Mouse (Mus musculus) E14TG2a.4 (cell line): Measurements from ENCODE around the gene Pik3cd.

ENCODE experiments used
- H3K27me3 ChIP-seq: 2 replicates; pipeline ENCODE4 v1.6.1; 2014; ENCODE audit warnings: low read length, control low read depth; ENCODE audit not compliant: insufficient read depth
- H3K36me3 ChIP-seq: 2 replicates; pipeline ENCODE4 v1.6.1; 2014; ENCODE audit warnings: low read length, control low read depth; ENCODE audit not compliant: insufficient read depth
- H3K4me1 ChIP-seq: replicated peaks from 2 replicates; pipeline ENCODE4 v1.6.1; 2014; ENCODE audit warnings: low read depth, low read length, control low read depth
- H3K4me3 ChIP-seq: replicated peaks from 2 replicates; pipeline ENCODE4 v1.5.1; 2014; ENCODE audit warnings: mild to moderate bottlenecking, low read length
- H3K9me3 ChIP-seq: 2 replicates; pipeline ENCODE4 v1.6.1; 2014; ENCODE audit warnings: low read length, control low read depth
- CTCF ChIP-seq: conservative IDR thresholded peaks from 2 replicates; pipeline ENCODE4 v1.5.1; 2014; ENCODE audit warnings: low read length
- NANOG ChIP-seq: IDR thresholded peaks from 2 replicates; pipeline ENCODE4 v1.6.1; 2014; ENCODE audit warnings: borderline replicate concordance, low read length, mixed read lengths
- POU5F1 ChIP-seq: IDR thresholded peaks from 2 replicates; pipeline ENCODE4 v1.6.1; 2014; ENCODE audit warnings: low read length, borderline replicate concordance

Gene Pik3cd

DNA sequence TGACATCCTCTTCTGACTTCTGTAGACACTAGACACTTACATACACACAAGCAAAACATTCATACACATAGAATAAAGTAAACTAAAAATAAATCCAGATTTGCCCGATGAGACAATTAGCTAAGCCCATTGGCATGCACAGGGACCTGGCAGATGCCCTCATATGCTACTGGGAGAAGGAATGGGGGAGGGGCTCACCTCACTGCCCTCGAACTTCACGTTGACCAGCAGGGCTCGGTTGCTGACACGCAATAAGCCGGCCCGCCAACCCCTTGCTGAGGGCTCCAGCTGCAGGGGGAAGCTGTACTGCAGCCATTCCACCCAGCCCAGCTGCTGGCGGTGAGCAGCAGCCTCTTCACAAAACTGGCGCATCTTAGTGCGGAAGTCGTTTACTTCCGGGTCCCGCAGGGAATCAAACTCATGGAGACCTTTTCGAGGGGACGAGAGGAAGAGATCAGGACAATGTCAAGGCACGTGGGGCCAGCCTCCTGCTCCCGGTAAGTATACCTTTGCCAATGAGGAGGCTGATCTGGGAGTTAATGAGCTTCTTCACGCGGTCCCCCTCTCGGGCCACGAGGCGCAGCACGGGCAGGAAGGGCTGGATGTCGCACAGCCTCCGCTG, 42.8 kb downstream of the Pik3cd start:
- TF ChIP-seq CTCF, result no peak
- TF ChIP-seq NANOG, result no peak
- TF ChIP-seq POU5F1, result no peak
- peaks cover 63% of the 10 kb centered on the region for H3K4me1 ChIP-seq
- peaks cover 41% of the 10 kb centered on the region for H3K27me3 ChIP-seq
- peak overlapping the region; percentile 64 for H3K4me3 ChIP-seq
- no peaks in the 10 kb centered on the region for H3K9me3 ChIP-seq
- H3K36me3 ChIP-seq, result no peaks in the 10 kb centered on the region

DNA sequence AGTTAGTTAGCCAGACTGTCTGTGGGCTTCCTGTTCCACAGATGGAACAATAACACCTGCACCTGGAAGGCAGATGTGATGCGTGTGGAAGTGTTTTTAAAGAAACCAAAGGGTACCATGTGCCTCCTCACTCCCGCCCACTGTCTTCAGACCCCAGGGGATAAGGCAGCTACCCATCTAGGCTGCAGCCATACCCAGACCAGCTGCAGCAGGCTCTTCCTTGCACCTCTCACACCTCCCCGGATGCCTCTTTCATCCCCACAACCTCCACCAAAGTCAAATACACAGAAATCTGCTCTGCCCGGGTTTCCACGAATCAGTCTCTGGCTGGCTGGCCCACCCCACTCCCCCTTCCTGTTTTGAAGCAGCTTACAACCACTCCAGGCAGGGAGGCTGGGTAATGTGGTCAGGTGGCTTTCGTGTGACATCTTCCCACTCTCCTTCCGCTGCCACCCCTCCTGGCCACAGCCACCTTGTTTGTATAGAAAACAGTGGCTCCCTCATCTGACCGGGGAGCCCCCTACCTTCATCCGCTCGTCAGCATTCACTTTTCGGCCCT, 44.4 kb downstream of the Pik3cd start:
- H3K9me3 ChIP-seq, result no peaks in the 10 kb centered on the region
- peaks cover 7% of the 10 kb centered on the region for H3K36me3 ChIP-seq

DNA sequence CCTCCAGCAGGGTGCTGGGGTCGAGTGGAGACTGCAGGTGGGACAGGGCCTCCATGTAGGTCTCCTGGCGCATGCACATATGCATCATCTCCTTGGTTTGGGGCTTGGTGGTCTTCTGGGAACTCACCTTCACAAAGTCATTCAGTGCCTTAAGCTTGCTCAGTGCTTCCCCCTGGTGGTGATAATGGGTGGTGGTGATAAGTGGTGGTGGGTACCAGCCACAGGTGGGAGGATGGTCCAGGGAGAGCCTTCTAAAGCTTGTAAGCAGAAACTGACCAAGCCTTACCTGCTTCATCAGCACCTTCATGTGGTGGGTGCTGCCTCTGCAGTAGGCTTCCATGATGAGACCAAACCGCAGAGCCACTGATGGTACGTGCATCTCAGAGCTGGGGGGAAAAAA, 48.1 kb downstream of the Pik3cd start:
- Histone ChIP-seq H3K27me3 (peaks cover 32% of the 10 kb centered on the region), H3K9me3 (no peaks in the 10 kb centered on the region), H3K36me3 (peaks cover 11% of the 10 kb centered on the region), H3K4me1 (peaks cover 67% of the 10 kb centered on the region), H3K4me3 (no peak overlapping the region)
- TF ChIP-seq NANOG, result no peak
- no peak for TF ChIP-seq POU5F1
- TF ChIP-seq CTCF, result peak; percentile 72

More for the DNA sequence above, 44.4 kb downstream of the Pik3cd start:
- no peak overlapping the region for H3K4me3 ChIP-seq
- no peak for TF ChIP-seq POU5F1
- peaks cover 41% of the 10 kb centered on the region for H3K27me3 ChIP-seq
- peaks cover 71% of the 10 kb centered on the region for H3K4me1 ChIP-seq

DNA sequence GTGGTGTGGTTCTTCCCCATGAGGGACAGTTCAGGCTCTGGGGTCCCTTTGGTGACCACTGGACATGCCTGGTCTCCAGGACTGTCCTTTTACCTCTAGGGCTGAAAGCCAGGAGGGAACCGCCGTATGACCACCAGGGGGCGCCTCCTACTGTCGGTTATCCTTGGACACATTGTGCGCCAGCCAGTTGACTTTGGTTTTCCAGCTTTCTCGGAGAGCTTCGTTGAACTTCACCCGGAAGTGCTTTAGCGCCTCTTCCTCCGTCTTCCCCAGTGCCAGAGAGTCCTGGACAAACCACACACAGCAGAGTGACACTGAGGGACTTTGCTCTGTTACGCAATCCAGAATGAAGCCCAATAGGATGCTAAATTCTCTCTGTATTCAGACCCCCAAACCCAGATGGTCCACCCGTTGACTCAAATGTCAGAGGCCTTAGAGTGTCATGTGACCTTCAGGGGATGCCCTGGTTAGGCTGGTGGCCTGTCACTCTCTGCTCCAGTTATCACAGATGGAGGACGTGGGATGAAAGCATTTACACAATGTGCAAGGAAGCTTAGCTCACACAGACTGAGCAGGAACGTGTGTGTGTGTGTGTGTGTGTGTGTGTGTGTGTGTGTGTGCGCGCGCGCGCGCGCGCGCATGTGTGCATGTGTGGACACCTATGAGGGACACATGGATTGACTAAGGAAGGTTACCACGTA, 51.7 kb downstream of the Pik3cd start:
- Histone ChIP-seq H3K4me1 (peaks cover 69% of the 10 kb centered on the region), H3K4me3 (no peak overlapping the region), H3K9me3 (no peaks in the 10 kb centered on the region), H3K36me3 (peaks cover 32% of the 10 kb centered on the region), H3K27me3 (peaks cover 8% of the 10 kb centered on the region)
- TF ChIP-seq POU5F1 (no peak), CTCF (peak; percentile 79), NANOG (no peak)

- H3K27me3 ChIP-seq, result no peaks in the 10 kb centered on the region
- peaks cover 66% of the 10 kb centered on the region for H3K4me1 ChIP-seq
- H3K4me3 ChIP-seq, result peak overlapping the region; percentile 26
- no peaks in the 10 kb centered on the region for H3K9me3 ChIP-seq
- no peak for TF ChIP-seq NANOG
- no peak for TF ChIP-seq CTCF
- TF ChIP-seq POU5F1, result no peak
- peaks cover 46% of the 10 kb centered on the region for H3K36me3 ChIP-seq
Measured at GRCm38 (mm10) chr4:149648031-149648805, 54.2 kb downstream of the Pik3cd start.

DNA sequence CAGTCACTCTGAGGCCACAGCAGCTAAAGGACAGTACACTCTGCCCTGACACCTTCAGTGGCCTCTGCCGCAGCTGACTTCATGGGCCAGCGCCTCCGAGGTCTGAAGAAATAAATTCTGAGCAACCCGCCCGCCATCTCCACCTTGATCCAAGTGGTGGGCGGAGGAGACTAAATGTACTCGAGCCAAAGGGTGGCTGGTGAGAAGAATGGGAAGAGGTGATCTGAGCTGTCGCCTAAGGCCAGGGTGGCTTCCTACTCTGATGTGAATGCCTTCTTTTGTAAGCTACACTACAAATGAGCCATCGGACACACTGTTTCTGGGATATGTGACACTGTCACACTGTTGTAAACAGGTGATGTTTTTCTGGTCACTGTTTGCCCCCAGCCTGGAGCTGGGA, 56.6 kb downstream of the Pik3cd start:
- H3K27me3 ChIP-seq, result no peaks in the 10 kb centered on the region
- TF ChIP-seq POU5F1 (no peak), CTCF (no peak), NANOG (no peak)
- peaks cover 74% of the 10 kb centered on the region for H3K4me1 ChIP-seq
- H3K36me3 ChIP-seq, result peaks cover 64% of the 10 kb centered on the region
- H3K9me3 ChIP-seq, result no peaks in the 10 kb centered on the region
- no peak overlapping the region for H3K4me3 ChIP-seq

GRCm38 (mm10) chr4:149641956-149642355, 60.4 kb downstream of the Pik3cd start:
- Histone ChIP-seq H3K4me3 (no peak overlapping the region), H3K9me3 (no peaks in the 10 kb centered on the region), H3K36me3 (peaks cover 88% of the 10 kb centered on the region), H3K27me3 (no peaks in the 10 kb centered on the region), H3K4me1 (peaks cover 48% of the 10 kb centered on the region)
- no peak for TF ChIP-seq NANOG
- no peak for TF ChIP-seq CTCF
- no peak for TF ChIP-seq POU5F1

- Histone ChIP-seq H3K36me3 (peaks cover 88% of the 10 kb centered on the region), H3K27me3 (no peaks in the 10 kb centered on the region), H3K4me3 (no peak overlapping the region), H3K4me1 (peaks cover 43% of the 10 kb centered on the region), H3K9me3 (no peaks in the 10 kb centered on the region)
- TF ChIP-seq POU5F1 (no peak), CTCF (no peak), NANOG (no peak)
Measured at GRCm38 (mm10) chr4:149641400-149641799, 61.0 kb downstream of the Pik3cd start.

DNA sequence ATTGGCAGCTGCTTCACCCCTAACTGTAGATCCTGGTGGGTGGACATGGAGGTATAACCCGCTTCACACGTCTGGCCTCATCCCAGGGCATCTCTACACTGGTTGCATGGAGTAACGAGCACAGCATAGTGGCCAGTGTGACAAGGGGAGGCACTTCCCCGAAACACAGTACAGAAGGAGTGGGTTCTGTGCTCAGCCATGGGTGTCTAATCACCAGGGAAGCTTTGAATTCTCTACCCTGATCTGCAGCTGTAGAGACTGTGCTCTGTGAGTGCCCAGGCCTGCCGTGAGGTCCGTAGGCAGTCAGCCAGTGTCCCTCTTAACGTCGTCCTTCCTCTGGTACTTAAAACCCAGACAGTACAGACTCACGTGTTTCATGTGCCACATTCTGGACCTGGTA, 61.5 kb downstream of the Pik3cd start:
- Histone ChIP-seq H3K36me3 (peaks cover 88% of the 10 kb centered on the region), H3K9me3 (no peaks in the 10 kb centered on the region), H3K4me3 (no peak overlapping the region), H3K4me1 (peaks cover 39% of the 10 kb centered on the region), H3K27me3 (no peaks in the 10 kb centered on the region)
- TF ChIP-seq POU5F1 (no peak), CTCF (no peak), NANOG (no peak)
